Mouse (Mus musculus) MEL (cell line): Measurements from ENCODE around the gene Gadd45gip1. TPM values are rescaled to one million over a fixed set of nuclear protein-coding genes. Genes with fewer than 3 reads are reported as not detected.

Source experiments
- DNase-seq: peaks from one replicate; pipeline ENCODE4 v3.0.0; 2011; ENCODE audit warnings: low read depth, low spot score
- H3K27ac ChIP-seq: 2 replicates; pipeline ENCODE4 v1.5.1; 2012; ENCODE audit warnings: low read depth, mild to moderate bottlenecking, control low read depth, low read length, moderate library complexity; ENCODE audit not compliant: control insufficient read depth
- H3K27me3 ChIP-seq, 2 experiments: fragments of 150-350 bp in 1 of 2; sonication (generic) in 1 of 2; 2 replicates each; pipeline ENCODE4 v1.6.1; 2012; ENCODE audit warnings: low read length in 2 of 2, mild to moderate bottlenecking in 2 of 2, improper control_type of control experiment in 1 of 2, moderate library complexity in 1 of 2; ENCODE audit not compliant: insufficient read depth in 2 of 2, control insufficient read depth in 1 of 2
- H3K36me3 ChIP-seq, 2 experiments: 2 replicates each; pipeline ENCODE4 v1.6.1; 2012 to 2014; ENCODE audit warnings: low read length in 2 of 2, improper control_type of control experiment in 1 of 2, inconsistent platforms in 1 of 2, mild to moderate bottlenecking in 1 of 2; ENCODE audit not compliant: insufficient read depth in 2 of 2, control insufficient read depth in 1 of 2
- H3K4me1 ChIP-seq, 2 experiments: fragments of 150-350 bp in 1 of 2; sonication (generic) in 1 of 2; 2 replicates each; pipeline ENCODE4 v1.6.1; 2012; ENCODE audit warnings: low read length in 2 of 2, improper control_type of control experiment in 1 of 2, mild to moderate bottlenecking in 1 of 2; ENCODE audit not compliant: insufficient read depth in 2 of 2, control insufficient read depth in 1 of 2
- H3K4me3 ChIP-seq, 2 experiments: fragments of 150-350 bp in 1 of 2; sonication (generic) in 1 of 2; 2 replicates each; pipeline ENCODE4 v1.5.1; 2012; ENCODE audit warnings: low read depth in 2 of 2, low read length in 2 of 2, mild to moderate bottlenecking in 2 of 2, moderate library complexity in 2 of 2, control low read depth in 1 of 2, improper control_type of control experiment in 1 of 2; ENCODE audit not compliant: control insufficient read depth in 1 of 2, insufficient read depth in 1 of 2
- H3K79me2 ChIP-seq: 2 replicates; pipeline ENCODE4 v1.6.1; 2012; ENCODE audit warnings: mild to moderate bottlenecking, low read length, moderate library complexity; ENCODE audit not compliant: control insufficient read depth, poor library complexity, insufficient read depth
- H3K9ac ChIP-seq: 2 replicates; pipeline ENCODE4 v1.6.1; 2012; ENCODE audit warnings: low read depth, mild to moderate bottlenecking, control low read depth, low read length, moderate library complexity; ENCODE audit not compliant: control insufficient read depth, poor library complexity, severe bottlenecking
- H3K9me3 ChIP-seq: fragments of 150-350 bp; sonication (generic); replicated peaks from 2 replicates; pipeline ENCODE4 v1.6.1; 2012; ENCODE audit warnings: mild to moderate bottlenecking, low read length, improper control_type of control experiment, moderate library complexity; ENCODE audit not compliant: insufficient read depth
- EP300 ChIP-seq, 2 experiments: IDR thresholded peaks; 2 replicates each; pipeline ENCODE4 v1.6.1; 2011; ENCODE audit warnings: improper control_type of control experiment in 2 of 2, low read length in 2 of 2, low read depth in 1 of 2, mild to moderate bottlenecking in 1 of 2
- GABPA ChIP-seq: IDR thresholded peaks from 2 replicates; pipeline ENCODE4 v1.6.1; 2012; ENCODE audit warnings: low read depth, mild to moderate bottlenecking, inconsistent platforms, low read length, improper control_type of control experiment, moderate library complexity
- GATA1 ChIP-seq: IDR thresholded peaks from 2 replicates; pipeline ENCODE4 v1.6.1; 2011; ENCODE audit warnings: low read depth, low read length, improper control_type of control experiment
- HCFC1 ChIP-seq: IDR thresholded peaks from 2 replicates; pipeline ENCODE4 v1.6.1; 2012; ENCODE audit warnings: low read depth, mild to moderate bottlenecking, inconsistent platforms, low read length, improper control_type of control experiment, moderate library complexity
- JUND ChIP-seq: IDR thresholded peaks from 2 replicates; pipeline ENCODE4 v1.6.1; 2011; ENCODE audit warnings: low read depth, mild to moderate bottlenecking, improper control_type of control experiment, low read length
- KAT2A ChIP-seq: conservative IDR thresholded peaks from 2 replicates; pipeline ENCODE4 v1.6.1; 2012; ENCODE audit warnings: low read depth, low read length, improper control_type of control experiment, inconsistent platforms
- MAZ ChIP-seq: IDR thresholded peaks from 2 replicates; pipeline ENCODE4 v1.6.1; 2012; ENCODE audit warnings: low read depth, mild to moderate bottlenecking, inconsistent platforms, low read length, improper control_type of control experiment
- MXI1 ChIP-seq: IDR thresholded peaks from 2 replicates; pipeline ENCODE4 v1.6.1; 2011; ENCODE audit warnings: mild to moderate bottlenecking, low read depth, low read length, improper control_type of control experiment
- MYB ChIP-seq: IDR thresholded peaks from 2 replicates; pipeline ENCODE4 v1.6.1; 2011; ENCODE audit warnings: mild to moderate bottlenecking, low read depth, low read length, improper control_type of control experiment
- NRF1 ChIP-seq: IDR thresholded peaks from 2 replicates; pipeline ENCODE4 v1.6.1; 2014; ENCODE audit warnings: low read depth, mild to moderate bottlenecking, inconsistent platforms, low read length, improper control_type of control experiment, moderate library complexity; ENCODE audit not compliant: poor library complexity, insufficient read depth, severe bottlenecking
- POLR2A ChIP-seq, 2 experiments: IDR thresholded peaks; 2 replicates each; pipeline ENCODE4 v1.6.1; 2011 to 2012; ENCODE audit warnings: low read length in 2 of 2, mild to moderate bottlenecking in 2 of 2, control low read depth in 1 of 2, improper control_type of control experiment in 1 of 2, low read depth in 1 of 2, moderate library complexity in 1 of 2; ENCODE audit not compliant: control insufficient read depth in 1 of 2, insufficient read depth in 1 of 2, poor library complexity in 1 of 2
- POLR2AphosphoS5 ChIP-seq: IDR thresholded peaks from 2 replicates; pipeline ENCODE4 v1.6.1; 2012; ENCODE audit warnings: low read depth, borderline replicate concordance, mild to moderate bottlenecking, inconsistent platforms, low read length, moderate library complexity, mixed read lengths
- RCOR1 ChIP-seq: IDR thresholded peaks from 2 replicates; pipeline ENCODE4 v1.6.1; 2012; ENCODE audit warnings: low read depth, mild to moderate bottlenecking, inconsistent platforms, low read length, improper control_type of control experiment
- TAL1 ChIP-seq: IDR thresholded peaks from 2 replicates; pipeline ENCODE4 v1.6.1; 2012; ENCODE audit warnings: mild to moderate bottlenecking, inconsistent platforms, low read length, moderate library complexity, mixed read lengths
- TBP ChIP-seq: IDR thresholded peaks from 2 replicates; pipeline ENCODE4 v1.8.0; 2011; ENCODE audit warnings: low read depth, low read length, improper control_type of control experiment
- USF1 ChIP-seq: IDR thresholded peaks from 2 replicates; pipeline ENCODE4 v1.6.1; 2014; ENCODE audit warnings: low read depth, mild to moderate bottlenecking, inconsistent platforms, low read length, improper control_type of control experiment, moderate library complexity
- ZKSCAN1 ChIP-seq: IDR thresholded peaks from 2 replicates; pipeline ENCODE4 v1.6.1; 2012; ENCODE audit warnings: low read depth, mild to moderate bottlenecking, inconsistent platforms, low read length, improper control_type of control experiment, moderate library complexity
- polyA plus RNA-seq, 2 experiments: library from polyadenylated mRNA; stranded (reverse) in 1 of 2; unstranded in 1 of 2; fragments of >175 nt in 1 of 2; fragments of >200 nt in 1 of 2; gene quantifications; 2 replicates each; pipeline versions ENCODE4 v1.2.1 to v1.2.4; 2012; ENCODE audit warnings: low replicate concordance in 2 of 2, low read depth in 1 of 2; ENCODE audit not compliant: insufficient read length in 2 of 2, insufficient read depth in 1 of 2, missing spikeins in 1 of 2
- total RNA-seq: library from RNA; depleted of rRNA; stranded (reverse); fragments of 300-350 nt; gene quantifications from 2 replicates; pipeline ENCODE4 v1.2.3, GENCODE M21; 2012

Gene Gadd45gip1
- total and polyA plus RNA-seq, 3 experiments: 51.8 to 62.9 TPM; not detected in 1

DNA sequence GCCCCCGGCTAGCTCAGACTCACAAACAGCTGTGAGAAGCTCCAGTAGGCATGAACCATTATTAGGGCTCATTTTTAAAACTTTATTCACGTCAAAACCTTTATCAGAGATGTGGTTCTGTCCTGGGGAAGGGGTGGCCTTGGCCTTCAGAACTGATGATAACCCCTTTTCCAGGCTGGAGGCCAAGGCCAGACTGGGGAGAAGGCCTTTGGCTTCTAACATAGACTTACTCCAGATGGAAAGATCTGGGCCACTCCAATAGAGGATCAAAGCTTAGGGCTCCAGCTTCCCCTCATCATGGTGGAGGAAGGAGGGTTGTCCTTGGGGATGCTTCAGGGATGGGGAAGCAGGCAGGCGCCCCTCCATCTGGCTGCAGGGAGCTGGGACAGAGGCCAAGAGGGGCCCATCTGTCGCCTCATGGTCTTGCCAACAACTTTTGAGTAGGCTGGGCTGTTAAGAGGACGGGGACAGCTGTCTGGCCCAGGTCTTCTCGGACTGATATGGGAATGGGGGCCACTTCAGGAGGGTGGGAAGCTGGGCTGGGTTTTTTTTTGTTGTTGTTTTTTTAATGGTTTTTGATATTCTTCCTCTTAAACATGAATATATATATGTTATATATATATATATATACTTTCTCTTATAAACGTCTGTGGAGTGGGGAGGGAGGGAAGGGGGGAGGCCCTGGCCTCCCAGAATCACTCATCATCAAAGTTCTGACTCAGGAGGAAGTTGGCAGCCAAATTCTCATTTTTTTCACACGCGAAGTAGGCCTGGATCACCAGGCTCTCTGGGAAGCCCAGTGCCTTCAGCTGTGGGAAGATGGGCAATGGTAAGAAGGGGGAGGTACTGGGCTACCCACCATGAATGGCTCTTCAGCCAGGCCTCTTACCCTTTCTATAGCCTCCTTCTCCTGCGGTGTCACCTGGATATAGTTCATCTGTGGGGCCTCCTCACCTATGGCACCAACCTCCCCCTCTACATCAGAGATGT lies 3.8 kb downstream of the Gadd45gip1 start:
- H3K79me2 ChIP-seq: peaks cover 22% of the 10 kb centered on the region
- no peak for TF ChIP-seq POLR2AphosphoS5
- 0 out of 4 replicates have a peak, but pooled peaks of 1 of the 2 experiments have one; percentile 17 for TF ChIP-seq POLR2A (IDR thresholded peaks at IDR 0.05; ENCODE audit: control insufficient read depth in 1 of 2, insufficient read depth in 1 of 2, low read depth in 1 of 2, low read length in 2 of 2, poor library complexity in 1 of 2)
- no peak overlapping the region for H3K4me3 ChIP-seq
- H3K4me1 ChIP-seq: peaks cover 3 to 15% of the 10 kb centered on the region in 2 experiments
- H3K27ac ChIP-seq: no peak overlapping the region
- no peaks in the 10 kb centered on the region for H3K27me3 ChIP-seq
- H3K9ac ChIP-seq: no peak overlapping the region
- peaks cover 2 to 32% of the 10 kb centered on the region in 2 experiments; a peak in 3 of 4 replicates for H3K36me3 ChIP-seq
- DNase-seq: no peak
- no peaks in the 10 kb centered on the region for H3K9me3 ChIP-seq

DNA sequence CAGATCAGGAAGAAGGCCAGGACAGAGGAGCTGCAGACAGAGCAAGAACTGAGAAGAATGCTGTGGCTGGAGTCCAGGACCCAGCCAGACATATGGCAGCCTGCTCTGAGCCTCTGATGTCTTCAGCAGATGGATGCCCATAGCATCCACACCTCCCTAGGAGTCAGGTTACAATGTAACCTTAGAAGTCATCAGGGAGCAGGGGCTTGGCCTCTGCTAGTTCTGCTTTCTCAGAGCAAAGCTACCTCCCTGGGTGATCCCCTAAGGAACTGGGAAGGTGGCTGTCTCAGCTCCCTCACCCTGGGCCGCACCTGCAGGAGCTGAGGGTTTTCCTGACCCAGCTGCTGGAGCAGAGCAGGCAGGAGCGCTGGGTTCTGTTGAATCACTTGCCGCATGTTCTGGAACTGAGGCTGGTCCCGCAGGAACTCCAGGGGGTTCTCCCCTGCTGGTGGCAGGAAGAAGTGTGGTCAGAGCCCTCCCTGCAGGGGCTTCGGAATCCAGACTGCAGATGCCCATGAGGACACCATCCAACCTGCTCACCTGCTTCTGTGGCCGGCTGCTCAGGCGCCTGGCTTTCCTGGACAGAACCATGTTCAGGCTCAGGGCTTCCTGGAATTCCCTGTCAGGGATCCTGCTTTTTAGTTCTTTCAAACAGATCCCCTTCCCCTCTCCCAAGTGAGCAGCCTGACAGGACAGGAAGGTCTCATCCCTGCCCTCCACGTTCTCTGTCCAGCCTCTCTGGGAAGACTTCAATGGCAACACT lies 6.0 kb downstream of the Gadd45gip1 start:
- Histone ChIP-seq H3K36me3 (peaks cover 2 to 28% of the 10 kb centered on the region in 2 experiments; a peak in 3 of 4 replicates), H3K27me3 (no peaks in the 10 kb centered on the region), H3K4me1 (peaks cover 3 to 12% of the 10 kb centered on the region in 2 experiments), H3K9ac (no peak overlapping the region), H3K27ac (no peak overlapping the region), H3K79me2 (peaks cover 18% of the 10 kb centered on the region)
- peak; percentile 59 for DNase-seq
- TF ChIP-seq GATA1: no peak
- TF ChIP-seq MXI1: no peak
- no peak for TF ChIP-seq POLR2AphosphoS5
- no peak for TF ChIP-seq HCFC1
- TF ChIP-seq KAT2A: no peak
- no peak for TF ChIP-seq USF1
- no peak for TF ChIP-seq TAL1
- no peak for TF ChIP-seq NRF1
- no peak for TF ChIP-seq MYB
- no peak for TF ChIP-seq EP300 (IDR thresholded peaks at IDR 0.05; ENCODE audit: low read depth in 1 of 2, low read length in 2 of 2)
- TF ChIP-seq RCOR1: no peak
- no peak for TF ChIP-seq JUND
- TF ChIP-seq MAZ: no peak
- no peak for TF ChIP-seq GABPA
- TF ChIP-seq ZKSCAN1: no peak
- no peak for TF ChIP-seq TBP
- TF ChIP-seq, all 39 proteins: peak for 0
- Histone ChIP-seq H3K4me3 (no peak overlapping the region), H3K9me3 (no peaks in the 10 kb centered on the region)
